Mouse (Mus musculus): ENCODE measurements around the gene Mdm1. TPM values are rescaled to one million over a fixed set of nuclear protein-coding genes. Genes with fewer than 3 reads are reported as not detected.
"Not testable (repeated sequence)": the region's sequence is repeated elsewhere in the genome, so short reads cannot be mapped to it uniquely, and the experiment has no call there.

Mdm1 gene
- polyA plus RNA-seq, 1 experiment = 23.3 TPM

DNA sequence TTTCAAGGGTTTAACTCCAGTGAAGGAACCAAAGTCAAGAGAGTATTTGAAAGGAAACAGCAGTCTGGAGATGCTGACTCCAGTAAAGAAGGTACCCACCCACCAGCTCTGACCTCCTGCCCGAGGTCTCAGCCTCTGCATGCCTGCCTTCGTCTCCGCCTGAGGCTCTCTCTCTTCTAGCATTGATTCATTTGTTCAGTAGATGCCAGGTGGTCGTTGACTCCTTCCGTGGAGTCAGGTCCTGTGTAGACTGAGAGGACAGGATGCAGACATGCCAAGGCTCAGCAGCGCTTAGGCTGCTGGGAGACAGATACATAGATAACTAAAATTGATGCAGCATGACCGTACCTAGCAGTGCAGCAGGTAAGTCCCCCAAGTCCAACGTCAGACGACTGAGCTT lies 9.3 kb downstream of the Mdm1 start:
- TF ChIP-seq CTCF (IDR thresholded peaks at IDR 0.05; ENCODE audit: borderline replicate concordance, control insufficient read depth, extremely low read depth, insufficient read depth, low read length, poor library complexity) (no peak), POLR2A (IDR thresholded peaks at IDR 0.05; ENCODE audit: control insufficient read depth, extremely low read depth, insufficient read depth, low read length, poor library complexity) (no peak)
- Histone ChIP-seq H3K4me3 (ENCODE audit: control insufficient read depth, insufficient read depth, low read length) (no peak overlapping the region), H3K4me1 (replicated peaks; ENCODE audit: control insufficient read depth, insufficient read depth, low read length) (no peaks in the 10 kb centered on the region), H3K36me3 (ENCODE audit: control insufficient read depth, insufficient read depth, low read length) (peaks cover 31% of the 10 kb centered on the region), H3K27ac (ENCODE audit: control insufficient read depth, insufficient read depth, low read length) (no peak overlapping the region), H3K27me3 (ENCODE audit: control insufficient read depth, insufficient read depth, low read length) (no peaks in the 10 kb centered on the region)
- WGBS = 96% methylated on average over 9 of the region's 9 CpGs
- DNase-seq = no peak

GRCm38 (mm10) chr10:118155932-118156331 lies 14.3 kb downstream of the Mdm1 start:
- Histone ChIP-seq H3K27ac (ENCODE audit: control insufficient read depth, insufficient read depth, low read length) (no peak overlapping the region), H3K27me3 (ENCODE audit: control insufficient read depth, insufficient read depth, low read length) (no peaks in the 10 kb centered on the region), H3K4me1 (replicated peaks; ENCODE audit: control insufficient read depth, insufficient read depth, low read length) (no peaks in the 10 kb centered on the region), H3K4me3 (ENCODE audit: control insufficient read depth, insufficient read depth, low read length) (no peak overlapping the region), H3K36me3 (ENCODE audit: control insufficient read depth, insufficient read depth, low read length) (peaks cover 26% of the 10 kb centered on the region)
- DNase-seq = no peak
- no peak for TF ChIP-seq CTCF (IDR thresholded peaks at IDR 0.05; ENCODE audit: borderline replicate concordance, control insufficient read depth, extremely low read depth, insufficient read depth, low read length, poor library complexity)
- TF ChIP-seq POLR2A (IDR thresholded peaks at IDR 0.05; ENCODE audit: control insufficient read depth, extremely low read depth, insufficient read depth, low read length, poor library complexity) = no peak

DNA sequence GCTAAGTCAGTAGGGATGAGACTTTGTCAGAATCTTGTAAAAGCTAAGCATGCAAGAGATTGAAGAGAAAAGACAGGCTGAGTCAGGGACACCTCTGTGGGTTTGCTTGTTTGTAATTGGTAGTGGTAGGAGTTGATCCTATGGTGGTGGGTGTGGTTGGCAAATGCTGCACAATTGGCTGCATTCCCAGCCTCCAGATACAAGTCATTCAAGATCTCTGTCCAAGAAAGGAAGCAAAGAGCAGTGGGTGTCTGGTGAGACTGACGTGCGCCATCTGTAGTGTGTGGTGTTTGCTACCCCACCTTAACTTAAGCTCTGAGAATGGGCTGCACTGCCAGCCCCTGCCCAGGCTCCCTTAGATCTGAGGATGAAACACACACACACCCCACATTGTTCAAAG lies 19.5 kb downstream of the Mdm1 start:
- DNase-seq = no peak
- Histone ChIP-seq H3K36me3 (ENCODE audit: control insufficient read depth, insufficient read depth, low read length) (peaks cover 55% of the 10 kb centered on the region), H3K27me3 (ENCODE audit: control insufficient read depth, insufficient read depth, low read length) (no peaks in the 10 kb centered on the region), H3K4me1 (replicated peaks; ENCODE audit: control insufficient read depth, insufficient read depth, low read length) (no peaks in the 10 kb centered on the region; the same call in 1 of the 2 replicates), H3K27ac (ENCODE audit: control insufficient read depth, insufficient read depth, low read length) (no peak overlapping the region), H3K4me3 (ENCODE audit: control insufficient read depth, insufficient read depth, low read length) (no peak overlapping the region)
- TF ChIP-seq POLR2A (IDR thresholded peaks at IDR 0.05; ENCODE audit: control insufficient read depth, extremely low read depth, insufficient read depth, low read length, poor library complexity) = no peak
- TF ChIP-seq CTCF (IDR thresholded peaks at IDR 0.05; ENCODE audit: borderline replicate concordance, control insufficient read depth, extremely low read depth, insufficient read depth, low read length, poor library complexity) = no peak
- WGBS = 96% methylated on average over 2 of the region's 2 CpGs

- peaks cover 8% of the 10 kb centered on the region for H3K4me1 ChIP-seq (replicated peaks; ENCODE audit: control insufficient read depth, insufficient read depth, low read length)
- no peak overlapping the region for H3K4me3 ChIP-seq (ENCODE audit: control insufficient read depth, insufficient read depth, low read length)
- no peak overlapping the region for H3K27ac ChIP-seq (ENCODE audit: control insufficient read depth, insufficient read depth, low read length)
- H3K27me3 ChIP-seq (ENCODE audit: control insufficient read depth, insufficient read depth, low read length) = no peaks in the 10 kb centered on the region
- no peak for DNase-seq
- TF ChIP-seq POLR2A (IDR thresholded peaks at IDR 0.05; ENCODE audit: control insufficient read depth, extremely low read depth, insufficient read depth, low read length, poor library complexity) = no peak
- TF ChIP-seq CTCF (IDR thresholded peaks at IDR 0.05; ENCODE audit: borderline replicate concordance, control insufficient read depth, extremely low read depth, insufficient read depth, low read length, poor library complexity) = no peak
- H3K36me3 ChIP-seq (ENCODE audit: control insufficient read depth, insufficient read depth, low read length) = peaks cover 38% of the 10 kb centered on the region
- 91% methylated on average over 12 of the region's 12 CpGs for WGBS
Observed at GRCm38 (mm10) chr10:118169212-118169611, 27.6 kb downstream of the Mdm1 start.

- Histone ChIP-seq H3K4me1 (replicated peaks; ENCODE audit: control insufficient read depth, insufficient read depth, low read length) (peaks cover 8% of the 10 kb centered on the region), H3K27ac (ENCODE audit: control insufficient read depth, insufficient read depth, low read length) (no peak overlapping the region), H3K4me3 (ENCODE audit: control insufficient read depth, insufficient read depth, low read length) (no peak overlapping the region), H3K27me3 (ENCODE audit: control insufficient read depth, insufficient read depth, low read length) (no peaks in the 10 kb centered on the region), H3K36me3 (ENCODE audit: control insufficient read depth, insufficient read depth, low read length) (peaks cover 15% of the 10 kb centered on the region)
- WGBS = 3% methylated on average over 8 of the region's 8 CpGs
- TF ChIP-seq CTCF (IDR thresholded peaks at IDR 0.05; ENCODE audit: borderline replicate concordance, control insufficient read depth, extremely low read depth, insufficient read depth, low read length, poor library complexity) (no peak), POLR2A (IDR thresholded peaks at IDR 0.05; ENCODE audit: control insufficient read depth, extremely low read depth, insufficient read depth, low read length, poor library complexity) (no peak)
- DNase-seq = no peak
Observed at GRCm38 (mm10) chr10:118172416-118172815, 30.8 kb downstream of the Mdm1 start.

DNA sequence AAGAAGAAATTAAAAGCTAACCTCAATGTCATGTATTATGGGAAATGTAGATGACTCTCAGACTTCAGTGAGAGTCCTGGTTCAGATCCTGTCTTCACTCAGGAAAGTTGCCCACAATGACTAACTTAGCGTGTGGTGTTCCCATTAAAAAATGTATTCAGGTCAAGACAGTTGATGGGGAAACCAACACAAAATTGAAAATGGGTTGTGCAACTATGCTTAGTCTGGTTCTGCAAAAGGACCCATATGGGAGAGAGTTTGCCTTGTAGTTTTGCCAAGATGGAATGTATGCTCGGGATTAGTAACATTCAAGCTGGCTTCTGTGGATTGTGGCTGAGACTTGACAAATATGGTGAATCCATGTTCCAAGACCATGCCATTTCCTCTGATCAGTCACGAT lies 31.3 kb downstream of the Mdm1 start:
- H3K4me3 ChIP-seq (ENCODE audit: control insufficient read depth, insufficient read depth, low read length) = no peak overlapping the region
- H3K36me3 ChIP-seq (ENCODE audit: control insufficient read depth, insufficient read depth, low read length) = peaks cover 15% of the 10 kb centered on the region
- DNase-seq = no peak
- no peak overlapping the region for H3K27ac ChIP-seq (ENCODE audit: control insufficient read depth, insufficient read depth, low read length)
- no peaks in the 10 kb centered on the region for H3K27me3 ChIP-seq (ENCODE audit: control insufficient read depth, insufficient read depth, low read length)
- 96% methylated on average over 3 of the region's 3 CpGs for WGBS
- peaks cover 8% of the 10 kb centered on the region for H3K4me1 ChIP-seq (replicated peaks; ENCODE audit: control insufficient read depth, insufficient read depth, low read length)
- TF ChIP-seq POLR2A (IDR thresholded peaks at IDR 0.05; ENCODE audit: control insufficient read depth, extremely low read depth, insufficient read depth, low read length, poor library complexity) (no peak), CTCF (IDR thresholded peaks at IDR 0.05; ENCODE audit: borderline replicate concordance, control insufficient read depth, extremely low read depth, insufficient read depth, low read length, poor library complexity) (no peak)

- not testable (repeated sequence) for H3K27ac ChIP-seq (ENCODE audit: control insufficient read depth, insufficient read depth, low read length); H3K36me3 ChIP-seq (ENCODE audit: control insufficient read depth, insufficient read depth, low read length); H3K27me3 ChIP-seq (ENCODE audit: control insufficient read depth, insufficient read depth, low read length); DNase-seq; H3K4me3 ChIP-seq (ENCODE audit: control insufficient read depth, insufficient read depth, low read length); H3K4me1 ChIP-seq (replicated peaks; ENCODE audit: control insufficient read depth, insufficient read depth, low read length)
- 74% methylated on average over 4 of the region's 4 CpGs for WGBS
Observed at GRCm38 (mm10) chr10:118175542-118175941, 33.9 kb downstream of the Mdm1 start.

All from thymus, adult 2 months (tissue).